Mouse (Mus musculus): ENCODE measurements around the gene Bik.
A peak's percentile ranks its signal among the peaks of the same experiment; 100 is the strongest.

Bik gene

GRCm38 (mm10) chr15:83547144-83547543 lies 20.5 kb downstream of the Bik start:
- no peak for DNase-seq (ENCODE audit: low read depth, low spot score)

- DNase-seq (ENCODE audit: low read depth, low spot score) = no peak
Observed at GRCm38 (mm10) chr15:83550137-83550536, 23.5 kb downstream of the Bik start.

GRCm38 (mm10) chr15:83553831-83554230 lies 27.2 kb downstream of the Bik start:
- peak; percentile 44 for DNase-seq (ENCODE audit: low read depth, low spot score)

GRCm38 (mm10) chr15:83555161-83555974 lies 28.7 kb downstream of the Bik start:
- peak; percentile 92 for DNase-seq (ENCODE audit: low read depth, low spot score)

- no peak for DNase-seq (ENCODE audit: low read depth, low spot score)
Observed at GRCm38 (mm10) chr15:83560941-83561477, 34.3 kb downstream of the Bik start.

GRCm38 (mm10) chr15:83562626-83563270 lies 36.1 kb downstream of the Bik start:
- peak; percentile 88 for DNase-seq (ENCODE audit: low read depth, low spot score)

- peak; percentile 78 for DNase-seq (ENCODE audit: low read depth, low spot score)
Observed at GRCm38 (mm10) chr15:83563327-83563856, 36.7 kb downstream of the Bik start, which contains the start of the genes Tspo and Mcat. Tspo (plus strand) TSS chr15:83563592. Mcat (minus strand) TSS chr15:83563787.

- peak; percentile 62 for DNase-seq (ENCODE audit: low read depth, low spot score)
Observed at GRCm38 (mm10) chr15:83563857-83564651, 37.4 kb downstream of the Bik start.

GRCm38 (mm10) chr15:83565434-83565833 lies 38.8 kb downstream of the Bik start:
- DNase-seq (ENCODE audit: low read depth, low spot score) = no peak

- DNase-seq (ENCODE audit: low read depth, low spot score) = no peak
Observed at GRCm38 (mm10) chr15:83566006-83566405, 39.3 kb downstream of the Bik start.

- no peak for DNase-seq (ENCODE audit: low read depth, low spot score)
Observed at GRCm38 (mm10) chr15:83567728-83568127, 41.1 kb downstream of the Bik start.

- no peak for DNase-seq (ENCODE audit: low read depth, low spot score)
Observed at GRCm38 (mm10) chr15:83568544-83568943, 41.9 kb downstream of the Bik start.

GRCm38 (mm10) chr15:83569682-83570081 lies 43.0 kb downstream of the Bik start:
- DNase-seq (ENCODE audit: low read depth, low spot score) = peak; percentile 25

GRCm38 (mm10) chr15:83570641-83571040 lies 44.0 kb downstream of the Bik start:
- DNase-seq (ENCODE audit: low read depth, low spot score) = peak; percentile 67

GRCm38 (mm10) chr15:83571636-83572035 lies 45.0 kb downstream of the Bik start:
- no peak for DNase-seq (ENCODE audit: low read depth, low spot score)

- DNase-seq (ENCODE audit: low read depth, low spot score) = no peak
Observed at GRCm38 (mm10) chr15:83572132-83572531, 45.5 kb downstream of the Bik start.

GRCm38 (mm10) chr15:83573606-83574005 lies 46.9 kb downstream of the Bik start:
- DNase-seq (ENCODE audit: low read depth, low spot score) = no peak

GRCm38 (mm10) chr15:83574731-83575351 lies 48.2 kb downstream of the Bik start:
- DNase-seq (ENCODE audit: low read depth, low spot score) = no peak

GRCm38 (mm10) chr15:83575543-83575942 lies 48.9 kb downstream of the Bik start:
- DNase-seq (ENCODE audit: low read depth, low spot score) = no peak

GRCm38 (mm10) chr15:83576651-83577050 lies 50.0 kb downstream of the Bik start:
- no peak for DNase-seq (ENCODE audit: low read depth, low spot score)

GRCm38 (mm10) chr15:83582931-83583330 lies 56.3 kb downstream of the Bik start:
- DNase-seq (ENCODE audit: low read depth, low spot score) = no peak
